Mouse (Mus musculus) C2C12 (cell line): Measurements from ENCODE around the gene Scrn3.

Experiments
- CTCF ChIP-seq: IDR thresholded peaks from one replicate; pipeline ENCODE4 v1.5.1; 2011; ENCODE audit not compliant: control insufficient read depth, insufficient read depth, insufficient read length
- FOSL1 ChIP-seq: IDR thresholded peaks from one replicate; pipeline ENCODE4 v1.8.0; 2011; ENCODE audit warnings: mild to moderate bottlenecking, low read length; ENCODE audit not compliant: poor library complexity, insufficient read depth, severe bottlenecking
- MAX ChIP-seq: IDR thresholded peaks from one replicate; pipeline ENCODE4 v1.6.1; 2011; ENCODE audit warnings: mild to moderate bottlenecking, control low read depth
- MYOD1 ChIP-seq: IDR thresholded peaks from one replicate; pipeline ENCODE4 v1.6.1; 2011; ENCODE audit warnings: low read depth; ENCODE audit not compliant: control insufficient read depth, insufficient read length
- MYOG ChIP-seq: IDR thresholded peaks from one replicate; pipeline ENCODE4 v1.6.1; 2011; ENCODE audit not compliant: control insufficient read depth, insufficient read length; ENCODE audit errors: extremely low read depth

DNA sequence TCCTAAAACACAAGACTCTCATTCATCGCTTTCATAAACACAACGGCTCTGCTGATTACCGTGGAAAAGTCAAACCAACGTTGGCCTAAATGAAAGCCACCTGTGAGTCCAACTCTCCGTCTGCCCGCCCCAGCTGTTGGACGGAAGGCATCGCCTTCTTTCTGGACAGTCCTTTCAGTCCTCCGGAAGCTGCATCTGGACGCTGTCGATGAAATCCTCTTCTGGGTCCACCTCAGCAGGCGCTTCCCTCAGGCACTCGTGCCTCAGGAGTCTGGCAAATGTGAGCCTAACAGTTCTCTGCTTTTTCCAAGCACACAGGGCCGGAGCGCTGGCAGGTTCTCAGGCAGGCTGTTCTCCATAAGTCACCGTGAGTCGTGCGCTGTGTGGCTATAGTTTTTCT is 44.6 kb downstream of the Scrn3 start:
- TF ChIP-seq CTCF (no peak), MYOG (no peak), FOSL1 (no peak), MYOD1 (no peak), MAX (no peak)
